Mouse (Mus musculus): ENCODE data around the gene Slc27a1. TPM values are rescaled to one million over a fixed set of nuclear protein-coding genes. Genes with fewer than 3 reads are reported as not detected.

Slc27a1 gene
- 100 to 1,000 TPM in 1 of 2 experiments, 10 to 100 TPM in 1; 97.4 to 118 TPM for total RNA-seq (2021)
- long read RNA-seq, experiment 1, transcript Slc27a1-205 (11 exons, 3,207 nt): minor isoform, 6 of 161 reads
- long read RNA-seq, experiment 1, transcript Slc27a1-201 (14 exons, 2,795 nt): minor isoform, 7 of 161 reads
- long read RNA-seq, experiment 1, transcript Slc27a1-207 (13 exons, 2,730 nt): major isoform, 24 of 161 reads
- long read RNA-seq, experiment 1, partial matches to known transcripts: 41 of 161 reads
- long read RNA-seq, experiment 1, other reads (novel, unspliced or antisense): 83 of 161 reads
- long read RNA-seq, experiment 2, transcript Slc27a1-201 (14 exons, 2,795 nt): minor isoform, 6 of 132 reads
- long read RNA-seq, experiment 2, transcript Slc27a1-205 (11 exons, 3,207 nt): minor isoform, 7 of 132 reads
- long read RNA-seq, experiment 2, transcript Slc27a1-207 (13 exons, 2,730 nt): major isoform, 10 of 132 reads
- long read RNA-seq, experiment 2, partial matches to known transcripts: 36 of 132 reads
- long read RNA-seq, experiment 2, other reads (novel, unspliced or antisense): 72 of 132 reads

GRCm38 (mm10) chr8:71568387-71568937 is at the start of gene Slc27a1:
Gene Slc27a1, plus strand, starts transcription at chr8:71568882.
- DNase-seq: peak; percentile 93

- DNase-seq: peak; percentile 82
Observed at GRCm38 (mm10) chr8:71519037-71519825, 49.5 kb upstream of the Slc27a1 start.

- DNase-seq: peak; percentile 98
Observed at GRCm38 (mm10) chr8:71521634-71522033, 47.0 kb upstream of the Slc27a1 start.

GRCm38 (mm10) chr8:71525226-71526050 is 43.2 kb upstream of the Slc27a1 start, which contains the start of gene Ccdc194:
Gene Ccdc194, minus strand, starts transcription at chr8:71525711.
- no peak for DNase-seq

- DNase-seq: no peak
Observed at GRCm38 (mm10) chr8:71526272-71526671, 42.4 kb upstream of the Slc27a1 start.

GRCm38 (mm10) chr8:71527162-71527870 is 41.4 kb upstream of the Slc27a1 start:
- no peak for DNase-seq

- DNase-seq: no peak
Observed at GRCm38 (mm10) chr8:71528362-71529073, 40.2 kb upstream of the Slc27a1 start.

- DNase-seq: peak; percentile 49
Observed at GRCm38 (mm10) chr8:71530735-71531467, 37.8 kb upstream of the Slc27a1 start.

- no peak for DNase-seq
Observed at GRCm38 (mm10) chr8:71534263-71534810, 34.3 kb upstream of the Slc27a1 start.

- DNase-seq: no peak
Observed at GRCm38 (mm10) chr8:71535663-71536062, 33.0 kb upstream of the Slc27a1 start.

GRCm38 (mm10) chr8:71537028-71537867 is 31.4 kb upstream of the Slc27a1 start, which contains the start of gene Bst2:
Gene Bst2, minus strand, starts transcription at chr8:71537456.
- DNase-seq: peak; percentile 92

- peak; percentile 95 for DNase-seq
Observed at GRCm38 (mm10) chr8:71542632-71543343, 25.9 kb upstream of the Slc27a1 start, which contains the start of gene Mvb12a. Gene Mvb12a, plus strand, starts transcription at chr8:71542922.

- no peak for DNase-seq
Observed at GRCm38 (mm10) chr8:71543755-71544154, 24.9 kb upstream of the Slc27a1 start.

- DNase-seq: no peak
Observed at GRCm38 (mm10) chr8:71545053-71545452, 23.6 kb upstream of the Slc27a1 start.

GRCm38 (mm10) chr8:71547590-71547989 is 21.1 kb upstream of the Slc27a1 start:
- no peak for DNase-seq

GRCm38 (mm10) chr8:71550754-71551153 is 17.9 kb upstream of the Slc27a1 start:
- no peak for DNase-seq

- DNase-seq: no peak
Observed at GRCm38 (mm10) chr8:71552770-71553169, 15.9 kb upstream of the Slc27a1 start.

Data from adrenal gland, postnatal 10 days (tissue).